Mouse (Mus musculus) midbrain, embryonic 11.5 days (tissue): Measurements from ENCODE around the gene Ucn2. TPM values are rescaled to one million over a fixed set of nuclear protein-coding genes. Genes with fewer than 3 reads are reported as not detected.

Experiments used
- ATAC-seq: fragments of 200-750 bp; cut with Nextera tagmentation; 2 replicates; pipeline ENCODE4 v1.8.0; 2017; ENCODE audit warnings: moderate TSS enrichment, moderate library complexity; ENCODE audit not compliant: low FRiP score
- DNase-seq: peaks from one replicate; pipeline ENCODE4 v3.0.0; 2015; ENCODE audit warnings: low spot score; ENCODE audit errors: missing footprints
- H3K27ac ChIP-seq: fragments of 300-500 bp; sonication (generic); 2 replicates; pipeline ENCODE4 v1.5.1; 2014; ENCODE audit warnings: low read depth, low read length
- H3K27me3 ChIP-seq: fragments of 300-500 bp; sonication (generic); 2 replicates; pipeline ENCODE4 v1.6.1; 2014; ENCODE audit warnings: mild to moderate bottlenecking, low read length, moderate library complexity, mixed read lengths; ENCODE audit not compliant: control insufficient read depth, insufficient read depth
- H3K36me3 ChIP-seq: fragments of 300-500 bp; sonication (generic); 2 replicates; pipeline ENCODE4 v1.6.1; 2014; ENCODE audit warnings: mild to moderate bottlenecking, low read length, moderate library complexity, mixed read lengths; ENCODE audit not compliant: control insufficient read depth, insufficient read depth
- H3K4me1 ChIP-seq: fragments of 300-500 bp; sonication (generic); 2 replicates; pipeline ENCODE4 v1.6.1; 2014; ENCODE audit warnings: low read length; ENCODE audit not compliant: control insufficient read depth, insufficient read depth
- H3K4me2 ChIP-seq: fragments of 300-500 bp; sonication (generic); 2 replicates; pipeline ENCODE4 v1.6.1; 2014; ENCODE audit warnings: mild to moderate bottlenecking, moderate library complexity
- H3K4me3 ChIP-seq: fragments of 300-500 bp; sonication (generic); 2 replicates; pipeline ENCODE4 v1.5.1; 2014; ENCODE audit warnings: low read depth, low read length
- H3K9ac ChIP-seq: fragments of 300-500 bp; sonication (generic); 2 replicates; pipeline ENCODE4 v1.6.1; 2014; ENCODE audit warnings: low read length
- H3K9me3 ChIP-seq: fragments of 300-500 bp; sonication (generic); 2 replicates; pipeline ENCODE4 v1.6.1; 2016; ENCODE audit warnings: low read length; ENCODE audit not compliant: control insufficient read depth
- WGBS: fragments of 180-500 bp; shearing (Covaris S2); extraction: QIAGEN DNeasy Blood & Tissue Kit; methylation state at CpG from one replicate; pipeline ENCODE4 v1.1.7; 2014; 5-methylcytosine and 5-hydroxymethylcytosine counted together
- polyA plus RNA-seq: library from polyadenylated mRNA; unstranded; fragments of >200 nt; fragmentation: Nextera tagmentation; extraction: Ambion mirVana; gene quantifications from 2 replicates; pipeline ENCODE4 v1.2.1, GENCODE M21; 2014

Gene Ucn2
- polyA plus RNA-seq, 1 experiment from 2014 or later = 0.15 TPM

GRCm38 (mm10) chr9:108955846-108956245 is 30.0 kb upstream of the Ucn2 start:
- no peaks in the 10 kb centered on the region for H3K36me3 ChIP-seq
- no peak overlapping the region for H3K4me2 ChIP-seq
- DNase-seq = no peak
- peaks cover 10% of the 10 kb centered on the region for H3K27me3 ChIP-seq
- no peak overlapping the region for H3K4me3 ChIP-seq
- 0 out of 2 replicates have a peak, but pooled peaks cover 2% of the 10 kb centered on the region for H3K4me1 ChIP-seq
- H3K9ac ChIP-seq = no peak overlapping the region
- no peak for ATAC-seq
- no peaks in the 10 kb centered on the region for H3K9me3 ChIP-seq
- WGBS = 91% methylated on average over 11 of the region's 11 CpGs
- no peak overlapping the region for H3K27ac ChIP-seq

- no peaks in the 10 kb centered on the region for H3K9me3 ChIP-seq
- no peak for DNase-seq
- ATAC-seq = no peak
- no peak overlapping the region for H3K9ac ChIP-seq
- H3K4me1 ChIP-seq = no peaks in the 10 kb centered on the region
- H3K4me3 ChIP-seq = no peak overlapping the region
- 77% methylated on average over 3 of the region's 3 CpGs for WGBS
- H3K27me3 ChIP-seq = no peaks in the 10 kb centered on the region
- H3K4me2 ChIP-seq = no peak overlapping the region
- H3K27ac ChIP-seq = no peak overlapping the region
- no peaks in the 10 kb centered on the region for H3K36me3 ChIP-seq
Measured at GRCm38 (mm10) chr9:108963577-108963976, 22.2 kb upstream of the Ucn2 start.

- H3K36me3 ChIP-seq = no peaks in the 10 kb centered on the region
- ATAC-seq (no peak), DNase-seq (no peak)
- no peaks in the 10 kb centered on the region for H3K9me3 ChIP-seq
- H3K27me3 ChIP-seq = no peaks in the 10 kb centered on the region
- H3K4me3 ChIP-seq = no peak overlapping the region
- no peak overlapping the region for H3K4me2 ChIP-seq
- no peak overlapping the region for H3K9ac ChIP-seq
- H3K27ac ChIP-seq = no peak overlapping the region
- H3K4me1 ChIP-seq = no peaks in the 10 kb centered on the region
- 87% methylated on average over 6 of the region's 6 CpGs for WGBS
Measured at GRCm38 (mm10) chr9:108964338-108964737, 21.5 kb upstream of the Ucn2 start.

GRCm38 (mm10) chr9:108970623-108971022 is 15.2 kb upstream of the Ucn2 start:
- WGBS = 91% methylated on average over 8 of the region's 8 CpGs
- H3K9ac ChIP-seq = no peak overlapping the region
- no peaks in the 10 kb centered on the region for H3K27me3 ChIP-seq
- H3K4me1 ChIP-seq = no peaks in the 10 kb centered on the region
- DNase-seq (peak; percentile 19), ATAC-seq (no peak)
- H3K4me2 ChIP-seq = no peak overlapping the region
- H3K27ac ChIP-seq = no peak overlapping the region
- H3K36me3 ChIP-seq = no peaks in the 10 kb centered on the region
- no peaks in the 10 kb centered on the region for H3K9me3 ChIP-seq
- no peak overlapping the region for H3K4me3 ChIP-seq

- Histone ChIP-seq H3K9ac (no peak overlapping the region), H3K4me2 (no peak overlapping the region), H3K36me3 (no peaks in the 10 kb centered on the region), H3K27me3 (no peaks in the 10 kb centered on the region), H3K9me3 (no peaks in the 10 kb centered on the region), H3K4me3 (no peak overlapping the region), H3K27ac (no peak overlapping the region), H3K4me1 (no peaks in the 10 kb centered on the region)
- WGBS = 85% methylated on average over 9 of the region's 9 CpGs
- DNase-seq (peak; percentile 51), ATAC-seq (no peak)
Measured at GRCm38 (mm10) chr9:108976483-108976882, 9.3 kb upstream of the Ucn2 start.

- 84% methylated on average over 7 of the region's 7 CpGs for WGBS
- no peak overlapping the region for H3K27ac ChIP-seq
- H3K4me3 ChIP-seq = no peak overlapping the region
- no peaks in the 10 kb centered on the region for H3K4me1 ChIP-seq
- no peaks in the 10 kb centered on the region for H3K27me3 ChIP-seq
- H3K9me3 ChIP-seq = no peaks in the 10 kb centered on the region
- H3K36me3 ChIP-seq = no peaks in the 10 kb centered on the region
- DNase-seq = peak; percentile 57
- H3K4me2 ChIP-seq = no peak overlapping the region
- ATAC-seq = no peak
- no peak overlapping the region for H3K9ac ChIP-seq
Measured at GRCm38 (mm10) chr9:108977966-108978365, 7.8 kb upstream of the Ucn2 start.

GRCm38 (mm10) chr9:108982498-108982897 is 3.3 kb upstream of the Ucn2 start:
- H3K4me3 ChIP-seq = no peak overlapping the region
- H3K4me2 ChIP-seq = no peak overlapping the region
- H3K27me3 ChIP-seq = no peaks in the 10 kb centered on the region; the same call in 1 of the 2 replicates
- no peak overlapping the region for H3K9ac ChIP-seq
- no peaks in the 10 kb centered on the region for H3K9me3 ChIP-seq
- no peaks in the 10 kb centered on the region for H3K4me1 ChIP-seq
- H3K27ac ChIP-seq = no peak overlapping the region
- 89% methylated on average over 8 of the region's 8 CpGs for WGBS
- H3K36me3 ChIP-seq = no peaks in the 10 kb centered on the region
- ATAC-seq (no peak), DNase-seq (no peak)

- ATAC-seq = no peak
- no peaks in the 10 kb centered on the region; the same call in 1 of the 2 replicates for H3K27me3 ChIP-seq
- H3K4me3 ChIP-seq = no peak overlapping the region
- no peaks in the 10 kb centered on the region for H3K9me3 ChIP-seq
- H3K4me1 ChIP-seq = no peaks in the 10 kb centered on the region
- H3K36me3 ChIP-seq = no peaks in the 10 kb centered on the region
- H3K9ac ChIP-seq = no peak overlapping the region
- DNase-seq = peak; percentile 14
- H3K4me2 ChIP-seq = no peak overlapping the region
- WGBS = 85% methylated on average over 9 of the region's 9 CpGs
- no peak overlapping the region for H3K27ac ChIP-seq
Measured at GRCm38 (mm10) chr9:108983209-108983608, 2.6 kb upstream of the Ucn2 start.

GRCm38 (mm10) chr9:108987704-108988350 is 2.0 kb downstream of the Ucn2 start:
- 27% methylated on average over 12 of the region's 15 CpGs for WGBS

More at GRCm38 (mm10) chr9:108987704-108988350, 2.0 kb downstream of the Ucn2 start:
- no peaks in the 10 kb centered on the region for H3K9me3 ChIP-seq
- H3K36me3 ChIP-seq = no peaks in the 10 kb centered on the region
- no peak overlapping the region for H3K27ac ChIP-seq
- H3K9ac ChIP-seq = no peak overlapping the region
- no peak overlapping the region for H3K4me3 ChIP-seq
- DNase-seq (no peak), ATAC-seq (no peak)
- H3K4me2 ChIP-seq = no peak overlapping the region
- H3K27me3 ChIP-seq = no peaks in the 10 kb centered on the region; the same call in 1 of the 2 replicates
- H3K4me1 ChIP-seq = peaks cover 9% of the 10 kb centered on the region
